Mouse (Mus musculus) heart, embryonic 10.5 days (tissue): ENCODE results near the gene Wwox. TPM values are rescaled to one million over a fixed set of nuclear protein-coding genes. Genes with fewer than 3 reads are reported as not detected.

ENCODE experiments used
- DNase-seq: peaks from one replicate; pipeline ENCODE4 v3.0.0-alpha.2; 2017; ENCODE audit warnings: low spot score
- H3K27ac ChIP-seq: fragments of 300-500 bp; sonication (generic); 2 replicates; pipeline ENCODE4 v1.5.1; 2016; ENCODE audit warnings: mild to moderate bottlenecking
- H3K27me3 ChIP-seq: fragments of 300-500 bp; sonication (generic); 2 replicates; pipeline ENCODE4 v1.6.1; 2016; ENCODE audit warnings: mild to moderate bottlenecking; ENCODE audit not compliant: poor library complexity, insufficient read depth, severe bottlenecking
- H3K36me3 ChIP-seq: fragments of 300-500 bp; sonication (generic); 2 replicates; pipeline ENCODE4 v1.6.1; 2016; ENCODE audit warnings: mild to moderate bottlenecking, moderate library complexity
- H3K4me1 ChIP-seq: fragments of 300-500 bp; sonication (generic); 2 replicates; pipeline ENCODE4 v1.6.1; 2016; ENCODE audit warnings: mild to moderate bottlenecking
- H3K4me3 ChIP-seq: fragments of 300-500 bp; sonication (generic); 2 replicates; pipeline ENCODE4 v1.5.1; 2016; ENCODE audit warnings: mild to moderate bottlenecking, moderate library complexity
- H3K9me3 ChIP-seq: fragments of 300-500 bp; sonication (generic); 2 replicates; pipeline ENCODE4 v1.6.1; 2016; ENCODE audit warnings: mild to moderate bottlenecking, moderate library complexity
- WGBS: fragments of 180-500 bp; shearing (Covaris S2); methylation state at CpG from one replicate; pipeline ENCODE4 v1.1.7; 2016; 5-methylcytosine and 5-hydroxymethylcytosine counted together
- polyA plus RNA-seq: library from polyadenylated mRNA; unstranded; fragments of >200 nt; fragmentation: Nextera tagmentation; extraction: Ambion mirVana; gene quantifications from 2 replicates; pipeline ENCODE4 v1.2.1, GENCODE M21; 2016

Wwox gene
- polyA plus RNA-seq, 1 experiment from 2014 or later: 9.8 TPM

- H3K9me3 ChIP-seq: no peaks in the 10 kb centered on the region
- DNase-seq: no peak
- H3K4me3 ChIP-seq: no peak overlapping the region
- H3K27ac ChIP-seq: no peak overlapping the region
- peaks cover 11% of the 10 kb centered on the region for H3K27me3 ChIP-seq
- H3K4me1 ChIP-seq: peaks cover 37% of the 10 kb centered on the region
- 77% methylated on average over 8 of the region's 8 CpGs for WGBS
- H3K36me3 ChIP-seq: no peaks in the 10 kb centered on the region
Observed at GRCm38 (mm10) chr8:115156142-115156541, 716.7 kb downstream of the Wwox start.

- Histone ChIP-seq H3K4me1 (peaks cover 28% of the 10 kb centered on the region), H3K4me3 (no peak overlapping the region), H3K36me3 (no peaks in the 10 kb centered on the region), H3K9me3 (no peaks in the 10 kb centered on the region), H3K27ac (no peak overlapping the region), H3K27me3 (peaks cover 11% of the 10 kb centered on the region)
- no peak for DNase-seq
- WGBS: 54% methylated on average over 12 of the region's 12 CpGs
Observed at GRCm38 (mm10) chr8:115157977-115158720, 718.7 kb downstream of the Wwox start.

- Histone ChIP-seq H3K36me3 (no peaks in the 10 kb centered on the region), H3K9me3 (no peaks in the 10 kb centered on the region), H3K27ac (peak overlapping the region; percentile 83), H3K27me3 (peaks cover 11% of the 10 kb centered on the region), H3K4me1 (peaks cover 25% of the 10 kb centered on the region), H3K4me3 (peak overlapping the region; percentile 59)
- 11% methylated on average over 8 of the region's 8 CpGs for WGBS
- DNase-seq: no peak
Observed at GRCm38 (mm10) chr8:115158721-115159111, 719.3 kb downstream of the Wwox start.

GRCm38 (mm10) chr8:115159208-115159607 lies 719.8 kb downstream of the Wwox start:
- DNase-seq: no peak
- Histone ChIP-seq H3K36me3 (no peaks in the 10 kb centered on the region), H3K4me3 (peak overlapping the region; percentile 59), H3K27ac (peak overlapping the region; percentile 83), H3K4me1 (peaks cover 22% of the 10 kb centered on the region), H3K9me3 (no peaks in the 10 kb centered on the region), H3K27me3 (peaks cover 11% of the 10 kb centered on the region)
- 11% methylated on average over 18 of the region's 18 CpGs for WGBS

- 8% methylated on average over 22 of the region's 22 CpGs for WGBS
- H3K4me3 ChIP-seq: peak overlapping the region; percentile 59
- no peaks in the 10 kb centered on the region for H3K36me3 ChIP-seq
- H3K4me1 ChIP-seq: peaks cover 29% of the 10 kb centered on the region
- H3K9me3 ChIP-seq: no peaks in the 10 kb centered on the region
- H3K27ac ChIP-seq: peak overlapping the region; percentile 83
- peaks cover 11% of the 10 kb centered on the region for H3K27me3 ChIP-seq
- no peak for DNase-seq
Observed at GRCm38 (mm10) chr8:115159711-115160374, 720.4 kb downstream of the Wwox start.

- DNase-seq: no peak
- H3K4me1 ChIP-seq: peaks cover 30% of the 10 kb centered on the region
Observed at GRCm38 (mm10) chr8:115160407-115160806, 721.0 kb downstream of the Wwox start.

GRCm38 (mm10) chr8:115161520-115161919 lies 722.1 kb downstream of the Wwox start:
- Histone ChIP-seq H3K4me1 (peaks cover 30% of the 10 kb centered on the region), H3K9me3 (no peaks in the 10 kb centered on the region), H3K4me3 (no peak overlapping the region), H3K27ac (no peak overlapping the region), H3K36me3 (no peaks in the 10 kb centered on the region), H3K27me3 (peaks cover 11% of the 10 kb centered on the region)
- no peak for DNase-seq
- WGBS: 88% methylated on average over 9 of the region's 9 CpGs

More at GRCm38 (mm10) chr8:115160407-115160806, 721.0 kb downstream of the Wwox start:
- Histone ChIP-seq H3K36me3 (no peaks in the 10 kb centered on the region), H3K4me3 (peak overlapping the region; percentile 59), H3K27me3 (peaks cover 11% of the 10 kb centered on the region), H3K27ac (peak overlapping the region; percentile 83), H3K9me3 (no peaks in the 10 kb centered on the region)
- 88% methylated on average over 5 of the region's 5 CpGs for WGBS

- H3K4me3 ChIP-seq: peak overlapping the region; percentile 36
- no peaks in the 10 kb centered on the region for H3K36me3 ChIP-seq
- DNase-seq: no peak
- H3K9me3 ChIP-seq: no peaks in the 10 kb centered on the region
- H3K27ac ChIP-seq: peak overlapping the region; percentile 42
- no peaks in the 10 kb centered on the region for H3K27me3 ChIP-seq
- 7% methylated on average over 13 of the region's 13 CpGs for WGBS
- peaks cover 17% of the 10 kb centered on the region for H3K4me1 ChIP-seq
Observed at GRCm38 (mm10) chr8:115164872-115165271, 725.4 kb downstream of the Wwox start.

- Histone ChIP-seq H3K27ac (no peak overlapping the region), H3K36me3 (no peaks in the 10 kb centered on the region), H3K4me3 (no peak overlapping the region), H3K27me3 (no peaks in the 10 kb centered on the region), H3K4me1 (no peaks in the 10 kb centered on the region), H3K9me3 (no peaks in the 10 kb centered on the region)
- DNase-seq: no peak
- 80% methylated on average over 14 of the region's 14 CpGs for WGBS
Observed at GRCm38 (mm10) chr8:115173634-115174081, 734.2 kb downstream of the Wwox start.

GRCm38 (mm10) chr8:115185431-115185964 lies 746.0 kb downstream of the Wwox start:
- H3K4me3 ChIP-seq: no peak overlapping the region
- DNase-seq: no peak
- no peaks in the 10 kb centered on the region for H3K36me3 ChIP-seq
- H3K4me1 ChIP-seq: peaks cover 9% of the 10 kb centered on the region
- H3K9me3 ChIP-seq: no peaks in the 10 kb centered on the region
- H3K27me3 ChIP-seq: no peaks in the 10 kb centered on the region
- 80% methylated on average over 6 of the region's 6 CpGs for WGBS
- no peak overlapping the region for H3K27ac ChIP-seq

- Histone ChIP-seq H3K36me3 (no peaks in the 10 kb centered on the region), H3K4me1 (peaks cover 9% of the 10 kb centered on the region), H3K9me3 (no peaks in the 10 kb centered on the region), H3K27me3 (no peaks in the 10 kb centered on the region), H3K4me3 (no peak overlapping the region), H3K27ac (no peak overlapping the region)
- 79% methylated on average over 13 of the region's 13 CpGs for whole genome bisulfite sequencing
- DNase-seq: no peak
Observed at GRCm38 (mm10) chr8:115186121-115186811, 746.8 kb downstream of the Wwox start.

GRCm38 (mm10) chr8:115186882-115187281 lies 747.4 kb downstream of the Wwox start:
- Histone ChIP-seq H3K9me3 (no peaks in the 10 kb centered on the region), H3K4me1 (peaks cover 9% of the 10 kb centered on the region), H3K27ac (no peak overlapping the region), H3K36me3 (no peaks in the 10 kb centered on the region), H3K4me3 (no peak overlapping the region), H3K27me3 (no peaks in the 10 kb centered on the region)
- 24% methylated on average over 1 of the region's 2 CpGs for WGBS
- no peak for DNase-seq

GRCm38 (mm10) chr8:115188446-115188845 lies 749.0 kb downstream of the Wwox start:
- Histone ChIP-seq H3K4me1 (peaks cover 9% of the 10 kb centered on the region), H3K27ac (no peak overlapping the region), H3K27me3 (no peaks in the 10 kb centered on the region), H3K9me3 (no peaks in the 10 kb centered on the region), H3K36me3 (no peaks in the 10 kb centered on the region), H3K4me3 (no peak overlapping the region)
- WGBS: 82% methylated on average over 4 of the region's 4 CpGs
- DNase-seq: no peak
